Mouse (Mus musculus) A20 (cell line): Measurements from ENCODE around the gene Tbx2.

Experiments used
- DNase-seq: peaks from one replicate; pipeline ENCODE4 v3.0.0-alpha.2; 2011; ENCODE audit warnings: low read depth, low spot score

The Tbx2 gene

DNA sequence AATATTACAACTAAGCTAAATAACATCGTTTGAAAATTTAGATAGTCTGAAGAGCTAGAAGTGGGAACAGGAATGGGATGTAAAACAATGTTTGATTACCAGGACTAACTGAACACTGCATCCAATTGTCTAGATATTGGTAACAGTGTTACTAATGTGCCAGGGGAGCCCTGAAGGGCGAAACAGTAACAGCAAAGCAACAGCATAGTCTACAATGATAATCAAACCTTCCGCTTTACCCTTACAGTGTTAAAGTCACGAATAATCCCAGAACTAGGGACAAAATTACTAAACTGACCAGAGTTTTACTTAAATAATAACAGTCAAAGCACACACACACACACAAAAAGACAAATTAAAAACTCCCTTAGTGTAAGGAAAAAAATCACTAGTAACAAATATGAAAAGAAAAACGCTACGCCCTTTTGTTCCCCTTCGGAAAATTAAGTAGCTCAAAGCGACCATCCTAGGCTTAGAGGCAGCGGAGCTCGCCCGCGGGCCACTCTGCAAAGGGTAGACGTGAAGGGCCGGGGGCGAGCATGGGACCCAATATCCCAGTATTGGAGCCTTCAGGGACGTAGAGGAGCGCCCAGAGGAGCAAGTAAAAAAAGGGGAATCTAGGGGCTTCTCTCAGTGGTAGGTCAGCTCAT, 55.6 kb downstream of the Tbx2 start:
- no peak for DNase-seq

- no peak for DNase-seq
Observed at GRCm38 (mm10) chr11:85888451-85888961, 56.2 kb downstream of the Tbx2 start.

DNA sequence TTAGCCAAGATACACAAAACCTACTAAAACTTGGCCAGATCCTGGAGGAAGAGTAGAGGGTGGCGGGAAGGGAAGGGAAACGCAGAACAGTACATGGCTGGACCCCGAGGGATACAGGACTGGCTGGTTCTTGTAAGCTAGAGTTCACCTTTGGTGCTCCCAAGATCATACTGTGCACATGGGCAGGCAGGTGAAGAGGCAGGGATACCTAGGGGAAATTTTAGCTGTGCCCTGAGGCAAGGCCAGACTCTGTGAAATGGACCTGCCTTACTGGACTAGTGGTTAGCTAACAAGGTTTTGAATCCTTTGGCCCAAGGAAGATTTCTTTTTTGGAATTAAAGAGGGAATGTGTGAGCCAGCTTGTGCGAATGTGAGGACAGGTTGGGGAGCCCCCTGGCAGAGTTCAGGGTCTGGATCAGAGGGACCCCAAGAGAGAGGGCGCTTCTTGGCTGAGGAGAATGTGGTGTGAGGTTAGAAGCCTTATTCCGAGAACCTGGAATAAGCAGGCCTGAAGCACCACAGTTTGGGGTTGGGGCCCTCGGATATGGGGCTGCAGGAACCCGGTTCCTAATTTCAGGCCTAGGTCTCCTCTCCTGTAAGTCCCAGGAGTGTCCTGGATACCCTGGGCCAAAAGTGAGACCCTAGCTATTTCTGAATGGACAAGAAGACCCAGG, 56.8 kb downstream of the Tbx2 start:
- DNase-seq = no peak

GRCm38 (mm10) chr11:85889730-85890562, 57.6 kb downstream of the Tbx2 start:
- no peak for DNase-seq

DNA sequence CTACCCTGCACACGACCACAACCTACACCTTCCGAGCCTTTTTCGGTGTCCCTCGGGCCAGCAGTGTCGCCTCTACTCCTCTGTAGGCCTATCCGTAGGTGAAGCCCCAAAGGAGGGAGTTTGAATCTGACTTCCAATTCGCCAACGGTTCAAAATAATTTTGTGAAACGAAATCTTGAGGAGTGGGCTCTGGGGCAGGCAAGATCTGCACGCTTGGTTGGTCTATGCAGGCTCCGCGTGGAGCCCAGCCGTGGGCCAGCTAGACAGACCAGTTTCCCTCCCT, 58.2 kb downstream of the Tbx2 start:
- no peak for DNase-seq

DNA sequence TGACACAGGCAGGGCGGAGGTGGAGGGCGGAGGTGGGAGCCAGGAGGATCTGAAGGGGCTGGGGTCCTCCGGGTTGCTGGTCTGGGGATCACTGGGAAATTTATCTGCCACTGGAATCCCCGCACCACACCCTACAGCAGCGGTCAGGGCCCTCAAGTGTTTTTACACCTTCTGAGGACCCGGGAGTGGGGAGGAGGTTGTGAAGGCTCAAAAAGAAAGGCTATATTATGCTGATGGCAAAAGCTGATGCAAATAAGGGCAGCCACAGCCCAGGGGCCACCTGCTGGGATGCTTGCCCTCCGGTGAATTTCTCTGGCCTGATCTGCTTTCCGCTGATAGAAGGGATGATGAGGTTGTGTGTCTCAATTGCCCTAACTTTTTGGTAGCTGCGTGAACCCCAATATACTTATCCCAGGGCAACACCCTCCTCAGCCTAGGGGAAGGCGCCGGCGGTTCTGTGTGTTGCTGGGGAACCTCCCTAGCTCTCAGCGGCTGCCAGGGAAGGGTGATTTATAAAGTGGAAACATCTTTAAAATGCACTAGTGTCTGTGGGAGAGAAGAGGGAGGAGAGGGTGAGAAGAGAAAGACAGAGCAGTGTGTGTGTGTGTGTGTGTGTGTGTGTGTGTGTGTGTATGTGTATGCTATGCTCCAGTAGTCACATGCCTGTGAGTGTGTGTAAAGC, 58.8 kb downstream of the Tbx2 start:
- no peak for DNase-seq
